Mouse (Mus musculus): ENCODE data around the gene Psg22. TPM values are rescaled to one million over a fixed set of nuclear protein-coding genes. Genes with fewer than 3 reads are reported as not detected.
A peak's percentile ranks its signal among the peaks of the same experiment; 100 is the strongest.
"Not testable (repeated sequence)": the region's sequence is repeated elsewhere in the genome, so short reads cannot be mapped to it uniquely, and the experiment has no call there.

Gene Psg22
- polyA plus RNA-seq (2014; fragmentation: Nextera tagmentation; extraction: Ambion mirVana), result not detected in 2 replicates

DNA sequence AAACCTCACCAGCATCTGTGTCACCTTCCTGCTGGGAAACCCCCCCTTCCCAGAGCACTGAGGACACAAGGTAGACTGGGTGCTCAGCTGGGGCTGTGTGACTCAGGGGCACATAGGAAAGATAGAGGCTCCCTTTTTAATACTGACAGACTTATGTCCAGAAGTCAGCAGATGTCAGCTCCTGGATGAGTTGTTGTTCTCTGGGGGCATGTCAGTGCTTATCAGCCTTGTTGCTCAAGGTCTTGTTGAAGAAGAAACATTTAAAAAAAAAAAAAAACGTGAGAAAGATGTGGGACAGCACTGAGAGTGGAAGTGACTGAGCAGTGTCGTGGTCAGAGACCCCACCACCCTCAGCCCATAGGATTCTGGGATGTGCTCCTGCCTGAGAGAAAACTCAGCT is at the start of gene Psg22:
TSS of gene Psg22 (plus strand) at position 301 of the 400 bp plus-strand sequence.
- ATAC-seq (ENCODE audit: low read depth) (no peak), DNase-seq (ENCODE audit: low spot score) (no peak)
- no peaks in the 10 kb centered on the region for H3K4me1 ChIP-seq (ENCODE audit: control insufficient read depth, insufficient read depth, low read length)
- no peak within 1 kb of the TSS for H3K4me3 ChIP-seq (ENCODE audit: low read depth, low read length)
- no peak within 1 kb of the TSS for H3K27ac ChIP-seq (replicated peaks; ENCODE audit: low read depth, low read length)
- no peaks in the 10 kb centered on the region for H3K9me3 ChIP-seq (ENCODE audit: control insufficient read depth, low read length)
- H3K27me3 ChIP-seq (replicated peaks; ENCODE audit: control insufficient read depth, insufficient read depth, low read length), result no peaks in the 10 kb centered on the region
- H3K9ac ChIP-seq (ENCODE audit: low read depth, low read length), result no peak within 1 kb of the TSS
- no peaks in the 10 kb centered on the region for H3K36me3 ChIP-seq (ENCODE audit: control insufficient read depth, insufficient read depth, low read length)
- H3K4me2 ChIP-seq (ENCODE audit: low read depth, low read length), result no peak within 1 kb of the TSS
- WGBS, result 36% methylated on average over 2 of the region's 2 CpGs

DNA sequence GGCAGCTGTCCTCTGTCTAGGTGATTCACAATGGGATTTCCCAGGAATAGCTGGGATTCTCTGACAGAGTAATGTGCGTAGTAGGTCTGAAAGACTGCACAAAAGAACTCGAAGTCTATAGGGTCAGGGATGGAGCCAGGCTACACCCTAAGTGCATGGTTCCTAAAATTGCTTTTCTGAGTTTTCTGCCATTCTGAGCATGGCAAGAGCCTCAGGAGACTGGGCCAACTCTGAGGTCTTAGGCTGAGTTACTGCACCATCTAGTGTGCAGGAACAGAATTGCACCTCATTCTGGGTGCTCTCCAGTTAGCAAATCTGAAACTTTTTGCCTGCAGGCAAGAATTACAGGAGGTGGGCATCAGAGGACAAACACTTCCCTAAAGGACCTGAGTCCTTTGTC is 38.1 kb upstream of the Psg22 start:
- DNase-seq (ENCODE audit: low spot score) (peak; percentile 30), ATAC-seq (ENCODE audit: low read depth) (no peak)
- Histone ChIP-seq H3K27me3 (replicated peaks; ENCODE audit: control insufficient read depth, insufficient read depth, low read length) (no peaks in the 10 kb centered on the region), H3K36me3 (ENCODE audit: control insufficient read depth, insufficient read depth, low read length) (no peaks in the 10 kb centered on the region), H3K9me3 (ENCODE audit: control insufficient read depth, low read length) (no peaks in the 10 kb centered on the region), H3K27ac (replicated peaks; ENCODE audit: low read depth, low read length) (no peak overlapping the region), H3K9ac (ENCODE audit: low read depth, low read length) (no peak overlapping the region), H3K4me2 (ENCODE audit: low read depth, low read length) (no peak overlapping the region), H3K4me1 (ENCODE audit: control insufficient read depth, insufficient read depth, low read length) (no peaks in the 10 kb centered on the region), H3K4me3 (ENCODE audit: low read depth, low read length) (no peak overlapping the region)
- 31% methylated on average over 2 of the region's 2 CpGs for WGBS

GRCm38 (mm10) chr7:18685586-18685985 is 32.3 kb upstream of the Psg22 start:
- H3K4me1 ChIP-seq (ENCODE audit: control insufficient read depth, insufficient read depth, low read length), result no peaks in the 10 kb centered on the region
- no peak overlapping the region for H3K9ac ChIP-seq (ENCODE audit: low read depth, low read length)
- ATAC-seq (ENCODE audit: low read depth), result no peak
- no peak overlapping the region for H3K4me3 ChIP-seq (ENCODE audit: low read depth, low read length)
- no peak overlapping the region for H3K27ac ChIP-seq (replicated peaks; ENCODE audit: low read depth, low read length)
- DNase-seq (ENCODE audit: low spot score), result no peak
- no peaks in the 10 kb centered on the region for H3K27me3 ChIP-seq (replicated peaks; ENCODE audit: control insufficient read depth, insufficient read depth, low read length)
- no peaks in the 10 kb centered on the region for H3K9me3 ChIP-seq (ENCODE audit: control insufficient read depth, low read length)
- H3K4me2 ChIP-seq (ENCODE audit: low read depth, low read length), result no peak overlapping the region
- H3K36me3 ChIP-seq (ENCODE audit: control insufficient read depth, insufficient read depth, low read length), result no peaks in the 10 kb centered on the region

DNA sequence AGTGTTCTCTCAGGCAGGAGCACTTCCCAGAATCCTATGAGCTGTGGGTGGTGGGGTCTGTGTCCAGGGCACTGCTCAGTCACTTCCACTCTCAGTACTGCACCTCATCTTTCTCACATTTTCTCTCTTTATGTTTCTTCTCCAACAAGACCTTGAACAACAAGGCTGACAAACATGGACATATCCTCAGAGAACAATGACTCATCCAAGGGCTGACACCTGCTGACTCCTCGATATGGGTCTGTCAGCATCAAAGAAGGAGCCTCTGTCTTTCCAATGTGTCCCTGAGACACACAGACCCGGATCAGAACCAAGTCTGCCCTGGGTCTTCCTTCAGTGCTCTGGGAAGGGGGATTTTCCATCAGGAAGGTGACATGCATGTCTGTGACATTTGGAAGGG is 31.8 kb upstream of the Psg22 start, which contains the start of gene Psg20:
TSS of gene Psg20 (minus strand) at position 101 of the 400 bp plus-strand sequence.
- 50% methylated on average over 2 of the region's 2 CpGs for WGBS
- Histone ChIP-seq H3K9ac (ENCODE audit: low read depth, low read length) (no peak within 1 kb of the TSS), H3K9me3 (ENCODE audit: control insufficient read depth, low read length) (no peaks in the 10 kb centered on the region), H3K4me3 (ENCODE audit: low read depth, low read length) (no peak within 1 kb of the TSS), H3K4me1 (ENCODE audit: control insufficient read depth, insufficient read depth, low read length) (no peaks in the 10 kb centered on the region), H3K27me3 (replicated peaks; ENCODE audit: control insufficient read depth, insufficient read depth, low read length) (no peaks in the 10 kb centered on the region), H3K27ac (replicated peaks; ENCODE audit: low read depth, low read length) (no peak within 1 kb of the TSS), H3K4me2 (ENCODE audit: low read depth, low read length) (no peak within 1 kb of the TSS), H3K36me3 (ENCODE audit: control insufficient read depth, insufficient read depth, low read length) (no peaks in the 10 kb centered on the region)
- DNase-seq (ENCODE audit: low spot score) (no peak), ATAC-seq (ENCODE audit: low read depth) (no peak)

DNA sequence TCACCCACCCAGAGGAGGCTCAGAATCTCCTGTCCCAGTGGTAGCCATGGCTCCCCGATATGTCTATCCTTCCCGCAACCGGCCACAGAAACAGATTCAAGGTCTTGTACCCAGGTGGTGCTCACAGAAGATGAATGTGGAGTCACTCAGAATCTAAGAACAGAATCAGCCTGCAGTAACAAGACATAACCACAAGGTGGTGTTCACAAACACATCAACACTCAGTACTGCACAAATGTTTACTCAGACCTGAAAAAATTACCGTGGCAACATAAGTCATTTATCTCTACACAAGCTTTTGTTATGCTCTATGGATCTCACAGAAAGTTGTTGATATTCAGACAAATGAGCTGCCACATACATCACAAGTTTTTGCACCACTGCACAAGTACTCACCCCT is 7.6 kb upstream of the Psg22 start:
- 77% methylated on average over 4 of the region's 4 CpGs for WGBS
- H3K9ac ChIP-seq (ENCODE audit: low read depth, low read length); H3K4me2 ChIP-seq (ENCODE audit: low read depth, low read length); H3K4me3 ChIP-seq (ENCODE audit: low read depth, low read length); H3K27me3 ChIP-seq (replicated peaks; ENCODE audit: control insufficient read depth, insufficient read depth, low read length); ATAC-seq (ENCODE audit: low read depth); H3K27ac ChIP-seq (replicated peaks; ENCODE audit: low read depth, low read length); H3K9me3 ChIP-seq (ENCODE audit: control insufficient read depth, low read length); H3K36me3 ChIP-seq (ENCODE audit: control insufficient read depth, insufficient read depth, low read length); H3K4me1 ChIP-seq (ENCODE audit: control insufficient read depth, insufficient read depth, low read length): not testable (repeated sequence)
- DNase-seq (ENCODE audit: low spot score), result peak; percentile 4

GRCm38 (mm10) chr7:18710846-18711245 is 7.0 kb upstream of the Psg22 start:
- H3K27me3 ChIP-seq (replicated peaks; ENCODE audit: control insufficient read depth, insufficient read depth, low read length), result no peaks in the 10 kb centered on the region
- DNase-seq (ENCODE audit: low spot score) (no peak), ATAC-seq (ENCODE audit: low read depth) (no peak)
- no peaks in the 10 kb centered on the region for H3K4me1 ChIP-seq (ENCODE audit: control insufficient read depth, insufficient read depth, low read length)
- H3K4me3 ChIP-seq (ENCODE audit: low read depth, low read length), result no peak overlapping the region
- no peaks in the 10 kb centered on the region for H3K36me3 ChIP-seq (ENCODE audit: control insufficient read depth, insufficient read depth, low read length)
- H3K9me3 ChIP-seq (ENCODE audit: control insufficient read depth, low read length), result no peaks in the 10 kb centered on the region
- H3K27ac ChIP-seq (replicated peaks; ENCODE audit: low read depth, low read length), result no peak overlapping the region
- H3K4me2 ChIP-seq (ENCODE audit: low read depth, low read length), result no peak overlapping the region
- WGBS, result 68% methylated on average over 1 of the region's 1 CpGs
- no peak overlapping the region for H3K9ac ChIP-seq (ENCODE audit: low read depth, low read length)

DNA sequence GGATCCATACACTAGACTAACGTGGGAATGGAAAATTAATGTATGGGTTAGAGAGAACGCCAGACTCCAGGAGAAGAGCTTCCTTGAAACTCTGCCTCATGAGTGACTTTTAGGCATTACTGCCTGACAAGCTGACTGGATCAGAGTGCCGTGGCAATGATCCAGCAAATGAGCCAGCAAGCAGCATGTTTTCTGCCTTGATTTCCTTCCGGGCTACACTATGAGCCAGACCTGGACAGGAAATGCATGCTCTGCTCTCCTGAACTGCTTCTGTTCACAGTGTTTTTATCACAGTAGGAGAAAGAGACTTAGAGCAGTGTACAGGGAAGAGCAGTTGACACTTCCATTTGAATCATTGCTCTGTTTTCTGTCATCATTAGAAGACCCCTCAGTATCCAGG is 2.3 kb upstream of the Psg22 start:
- Histone ChIP-seq H3K9me3 (ENCODE audit: control insufficient read depth, low read length) (no peaks in the 10 kb centered on the region), H3K36me3 (ENCODE audit: control insufficient read depth, insufficient read depth, low read length) (no peaks in the 10 kb centered on the region), H3K27me3 (replicated peaks; ENCODE audit: control insufficient read depth, insufficient read depth, low read length) (no peaks in the 10 kb centered on the region), H3K4me2 (ENCODE audit: low read depth, low read length) (no peak overlapping the region), H3K27ac (replicated peaks; ENCODE audit: low read depth, low read length) (no peak overlapping the region), H3K4me1 (ENCODE audit: control insufficient read depth, insufficient read depth, low read length) (no peaks in the 10 kb centered on the region), H3K9ac (ENCODE audit: low read depth, low read length) (no peak overlapping the region), H3K4me3 (ENCODE audit: low read depth, low read length) (no peak overlapping the region)
- ATAC-seq (ENCODE audit: low read depth) (no peak), DNase-seq (ENCODE audit: low spot score) (peak; percentile 6)
- WGBS, result 67% methylated on average over 4 of the region's 4 CpGs

- Histone ChIP-seq H3K9ac (ENCODE audit: low read depth, low read length) (no peak overlapping the region), H3K9me3 (ENCODE audit: control insufficient read depth, low read length) (no peaks in the 10 kb centered on the region), H3K36me3 (ENCODE audit: control insufficient read depth, insufficient read depth, low read length) (no peaks in the 10 kb centered on the region), H3K4me3 (ENCODE audit: low read depth, low read length) (no peak overlapping the region), H3K4me2 (ENCODE audit: low read depth, low read length) (no peak overlapping the region), H3K4me1 (ENCODE audit: control insufficient read depth, insufficient read depth, low read length) (no peaks in the 10 kb centered on the region), H3K27ac (replicated peaks; ENCODE audit: low read depth, low read length) (no peak overlapping the region), H3K27me3 (replicated peaks; ENCODE audit: control insufficient read depth, insufficient read depth, low read length) (no peaks in the 10 kb centered on the region)
- ATAC-seq (ENCODE audit: low read depth) (no peak), DNase-seq (ENCODE audit: low spot score) (no peak)
- WGBS, result 85% methylated on average over 6 of the region's 6 CpGs
Observed at GRCm38 (mm10) chr7:18724001-18724400, 6.1 kb downstream of the Psg22 start.

DNA sequence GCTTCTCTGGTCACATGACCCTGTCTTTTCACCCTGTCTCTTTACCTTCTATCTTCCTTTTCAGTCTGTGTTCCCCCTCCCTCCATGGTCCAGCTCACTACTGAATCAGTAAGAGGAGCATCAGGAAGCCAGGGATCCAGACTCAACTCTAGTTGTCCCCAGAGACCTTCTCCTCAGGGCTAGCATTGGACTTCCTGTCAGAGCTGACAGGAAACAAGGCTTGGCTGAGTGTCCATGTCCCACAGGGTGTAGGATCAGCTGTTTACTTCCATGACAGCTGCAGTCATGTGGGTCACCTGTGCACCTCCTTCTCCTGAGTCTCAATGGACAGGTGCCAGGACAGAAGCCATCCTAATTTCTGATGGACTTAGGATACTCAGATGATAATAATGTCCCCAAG is 8.0 kb downstream of the Psg22 start:
- not testable (repeated sequence) for DNase-seq (ENCODE audit: low spot score); H3K27me3 ChIP-seq (replicated peaks; ENCODE audit: control insufficient read depth, insufficient read depth, low read length); H3K36me3 ChIP-seq (ENCODE audit: control insufficient read depth, insufficient read depth, low read length); H3K9ac ChIP-seq (ENCODE audit: low read depth, low read length); H3K4me2 ChIP-seq (ENCODE audit: low read depth, low read length); ATAC-seq (ENCODE audit: low read depth); H3K4me3 ChIP-seq (ENCODE audit: low read depth, low read length); H3K9me3 ChIP-seq (ENCODE audit: control insufficient read depth, low read length); H3K4me1 ChIP-seq (ENCODE audit: control insufficient read depth, insufficient read depth, low read length); H3K27ac ChIP-seq (replicated peaks; ENCODE audit: low read depth, low read length)
